Comparison of ENCODE assay signal across 9 mouse cellular contexts in the genomic region with DNA sequence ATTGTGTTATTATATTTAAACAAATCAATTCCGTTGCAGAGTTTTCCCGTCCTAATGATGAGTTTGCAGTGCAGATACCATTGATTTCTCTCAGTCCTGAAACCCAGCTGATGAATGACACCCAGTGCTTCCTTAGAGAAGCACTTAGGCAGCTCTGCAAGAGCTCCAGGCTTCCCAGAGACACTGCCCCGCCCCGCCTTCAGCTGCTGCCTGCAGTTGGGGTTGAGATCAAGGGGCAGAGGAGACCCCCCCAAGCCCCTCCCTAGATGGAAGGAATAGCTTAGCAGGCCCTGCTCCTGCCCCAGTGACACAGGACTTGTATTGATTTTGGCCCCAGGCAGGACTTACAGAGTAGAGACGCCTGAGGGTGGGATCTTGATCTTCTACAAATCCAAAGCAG. TPM values are rescaled to one million over a fixed set of nuclear protein-coding genes. Genes with fewer than 3 reads are reported as not detected.
DNase-seq lines count a peak whose midpoint lies in the region; ATAC-seq lines count a peak whose summit lies in the region.
"Had no signal": no experiment of that assay in that cellular context is flagged by ENCODE, and none has a peak within 500 bp of the region (broad histone marks: within the 10 kb centered on the region; RNA-seq: fewer than 3 reads in every experiment).

No protein-coding gene starts in this region.

- H3K4me1 ChIP-seq in heart, embryonic 13.5 days: peaks cover 100% of the 10 kb centered on the region
- H3K4me1 ChIP-seq in limb, embryonic 15.5 days: peaks cover 89% of the 10 kb centered on the region

- no peak for ATAC-seq in heart, embryonic 13.5 days (ENCODE audit: extremely low read depth, insufficient number of reproducible peaks, low FRiP score, low TSS enrichment)
- no peak for ATAC-seq in limb, embryonic 15.5 days (ENCODE audit: insufficient number of reproducible peaks, low FRiP score, low TSS enrichment, low read depth)

- no peaks in the 10 kb centered on the region for H3K9me3 ChIP-seq in heart, embryonic 13.5 days
- H3K9me3 ChIP-seq in limb, embryonic 15.5 days: no peaks in the 10 kb centered on the region

- no peak overlapping the region for H3K4me3 ChIP-seq in heart, embryonic 13.5 days
- H3K4me3 ChIP-seq in limb, embryonic 15.5 days: no peak overlapping the region

- WGBS in heart, embryonic 13.5 days: 24% methylated on average over 5 of the region's 5 CpGs
- WGBS in limb, embryonic 15.5 days: 30% methylated on average over 5 of the region's 5 CpGs

- DNase-seq in heart, adult 11 months: no peak
- DNase-seq in thymus, postnatal 4 days: peak; percentile 51
- DNase-seq in thymus, adult 18-20 months: no peak
- DNase-seq in yolk sac, embryonic 10.5 days (ENCODE audit: low spot score): no peak
- DNase-seq in cerebellum, postnatal 4 days (ENCODE audit: low spot score in 2 of 2): no peak
- no peak for DNase-seq in adrenal gland, postnatal 25 days
- DNase-seq: kidney, postnatal 14 days had no signal

- H3K27me3 ChIP-seq in heart, embryonic 13.5 days (replicated peaks): no peaks in the 10 kb centered on the region
- H3K27me3 ChIP-seq in limb, embryonic 15.5 days: no peaks in the 10 kb centered on the region

- H3K27ac ChIP-seq in heart, embryonic 13.5 days (replicated peaks): peak overlapping the region; percentile 92
- peak overlapping the region; percentile 39 for H3K27ac ChIP-seq in limb, embryonic 15.5 days

- peak overlapping the region; percentile 38; the same call in 1 of the 2 replicates for H3K9ac ChIP-seq in heart, embryonic 13.5 days
- H3K9ac ChIP-seq in limb, embryonic 15.5 days: no peak overlapping the region

- peaks cover 23% of the 10 kb centered on the region for H3K36me3 ChIP-seq in heart, embryonic 13.5 days
- peaks cover 38% of the 10 kb centered on the region for H3K36me3 ChIP-seq in limb, embryonic 15.5 days

- no peak overlapping the region for H3K4me2 ChIP-seq in heart, embryonic 13.5 days
- H3K4me2 ChIP-seq in limb, embryonic 15.5 days: no peak overlapping the region

RNA-seq across cellular contexts. Expression of a gene that starts 53.0 kb away (rescaled TPM):
- polyA plus RNA-seq in heart, embryonic 13.5 days (2015; fragmentation: Nextera tagmentation; extraction: Ambion mirVana): 25.1 and 25.7 TPM in 2 replicates
- polyA plus RNA-seq in limb, embryonic 15.5 days (2015; fragmentation: Nextera tagmentation; extraction: Ambion mirVana): 41.9 and 50.5 TPM in 2 replicates
- total RNA-seq in adrenal gland, postnatal 25 days (2021): 125 and 153 TPM in 2 replicates
